Mouse (Mus musculus) heart, adult 18-20 months (tissue): ENCODE measurements at regions not wholly inside any gene's neighbourhood (a gene's known extent, or its start where the extent isn't known, plus 50 kb on each side); places are given as distances from the start of the nearest gene placed in this dataset.

Experiments used
- DNase-seq, 2 experiments: peaks; one replicate each; pipeline ENCODE4 v3.0.0; 2021 to 2022; ENCODE audit warnings: mixed read lengths in 1 of 2

GRCm38 (mm10) chr10:109480551-109480950 lies 469.8 kb upstream of the Syt1 start:
- DNase-seq = no peak

- DNase-seq = no peak
These were observed 469.2 kb upstream of the Syt1 start for GRCm38 (mm10) chr10:109479941-109480340.

- DNase-seq = no peak
These were observed 455.7 kb upstream of the Syt1 start for GRCm38 (mm10) chr10:109466516-109466915.

- no peak for DNase-seq
These were observed 420.3 kb upstream of the Syt1 start for GRCm38 (mm10) chr10:109431112-109431511.

GRCm38 (mm10) chr10:109427878-109428277 lies 417.1 kb upstream of the Syt1 start:
- DNase-seq = no peak

- no peak for DNase-seq
These were observed 396.2 kb upstream of the Syt1 start for GRCm38 (mm10) chr10:109407011-109407410.

GRCm38 (mm10) chr10:109405116-109405685 lies 394.4 kb upstream of the Syt1 start:
- DNase-seq = no peak

- no peak for DNase-seq
These were observed 373.0 kb upstream of the Syt1 start for GRCm38 (mm10) chr10:109383758-109384157.

GRCm38 (mm10) chr10:109378846-109379245 lies 368.1 kb upstream of the Syt1 start:
- DNase-seq = no peak

GRCm38 (mm10) chr10:109360161-109360560 lies 349.4 kb upstream of the Syt1 start:
- DNase-seq = no peak

- no peak for DNase-seq
These were observed 348.0 kb upstream of the Syt1 start for GRCm38 (mm10) chr10:109358812-109359211.

GRCm38 (mm10) chr10:109332846-109333386 lies 322.1 kb upstream of the Syt1 start:
- DNase-seq = no peak

GRCm38 (mm10) chr10:109309286-109309685 lies 298.5 kb upstream of the Syt1 start:
- DNase-seq = no peak

- no peak for DNase-seq
These were observed 289.4 kb upstream of the Syt1 start for GRCm38 (mm10) chr10:109300199-109300598.

GRCm38 (mm10) chr10:109299785-109300184 lies 289.0 kb upstream of the Syt1 start:
- no peak for DNase-seq

GRCm38 (mm10) chr10:109283348-109283747 lies 272.6 kb upstream of the Syt1 start:
- no peak for DNase-seq

- DNase-seq = no peak
These were observed 239.0 kb upstream of the Syt1 start for GRCm38 (mm10) chr10:109249781-109250180.

- no peak for DNase-seq
These were observed 235.5 kb upstream of the Syt1 start for GRCm38 (mm10) chr10:109246328-109246727.

GRCm38 (mm10) chr10:109237026-109237425 lies 226.2 kb upstream of the Syt1 start:
- DNase-seq = no peak

GRCm38 (mm10) chr10:109226989-109227388 lies 216.2 kb upstream of the Syt1 start:
- no peak for DNase-seq

- DNase-seq = no peak
These were observed 178.2 kb upstream of the Syt1 start for GRCm38 (mm10) chr10:109188761-109189503.

- no peak for DNase-seq
These were observed 177.5 kb upstream of the Syt1 start for GRCm38 (mm10) chr10:109188252-109188651.

- DNase-seq = no peak
These were observed 174.5 kb upstream of the Syt1 start for GRCm38 (mm10) chr10:109185243-109185642.

- DNase-seq = no peak
These were observed 169.7 kb upstream of the Syt1 start for GRCm38 (mm10) chr10:109180527-109180926.
